Mouse (Mus musculus): ENCODE data around the gene Ccdc117. TPM values are rescaled to one million over a fixed set of nuclear protein-coding genes. Genes with fewer than 3 reads are reported as not detected.

Ccdc117 gene
- polyA plus RNA-seq, 1 experiment from 2014 or later, result 12.4 TPM

DNA sequence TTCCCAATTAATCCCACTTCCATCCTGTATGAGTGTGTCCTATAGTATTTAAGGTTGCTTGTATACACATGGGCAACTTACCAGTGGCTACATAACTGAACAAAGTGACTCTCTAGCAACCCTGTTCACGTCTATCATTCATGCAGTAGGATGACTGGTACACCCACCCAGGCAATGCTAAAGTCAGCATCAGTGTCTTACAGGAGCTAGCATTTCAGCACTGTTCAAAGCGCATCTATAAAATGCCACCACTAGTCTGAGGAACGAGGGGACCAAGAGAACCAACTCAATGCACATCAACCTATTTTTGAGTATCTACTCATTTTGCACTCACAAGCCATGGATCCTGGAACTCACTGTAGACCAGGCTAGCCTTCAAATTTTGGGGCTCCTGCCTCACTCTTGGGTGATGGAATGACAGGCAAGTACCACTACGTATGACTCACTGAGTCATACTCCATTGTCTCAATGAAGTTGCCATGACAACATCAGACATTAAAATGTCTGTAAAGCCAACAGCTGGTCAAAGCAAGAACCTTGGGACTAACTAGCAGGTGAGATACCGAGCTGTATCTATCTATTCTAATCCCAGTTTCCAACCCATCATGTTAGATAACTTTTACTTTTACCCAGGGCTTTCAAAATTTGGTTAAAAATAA, 14.0 kb downstream of the Ccdc117 start:
- H3K9ac ChIP-seq, result no peak overlapping the region
- 82% methylated on average over 5 of the region's 5 CpGs for WGBS
- no peaks in the 10 kb centered on the region for H3K27me3 ChIP-seq
- H3K36me3 ChIP-seq, result peaks cover 93% of the 10 kb centered on the region
- ATAC-seq (ENCODE audit: low FRiP score), result no peak
- H3K27ac ChIP-seq, result no peak overlapping the region
- H3K9me3 ChIP-seq, result no peaks in the 10 kb centered on the region
- no peak overlapping the region for H3K4me2 ChIP-seq
- H3K4me3 ChIP-seq, result no peak overlapping the region
- H3K4me1 ChIP-seq (replicated peaks), result peaks cover 13% of the 10 kb centered on the region

DNA sequence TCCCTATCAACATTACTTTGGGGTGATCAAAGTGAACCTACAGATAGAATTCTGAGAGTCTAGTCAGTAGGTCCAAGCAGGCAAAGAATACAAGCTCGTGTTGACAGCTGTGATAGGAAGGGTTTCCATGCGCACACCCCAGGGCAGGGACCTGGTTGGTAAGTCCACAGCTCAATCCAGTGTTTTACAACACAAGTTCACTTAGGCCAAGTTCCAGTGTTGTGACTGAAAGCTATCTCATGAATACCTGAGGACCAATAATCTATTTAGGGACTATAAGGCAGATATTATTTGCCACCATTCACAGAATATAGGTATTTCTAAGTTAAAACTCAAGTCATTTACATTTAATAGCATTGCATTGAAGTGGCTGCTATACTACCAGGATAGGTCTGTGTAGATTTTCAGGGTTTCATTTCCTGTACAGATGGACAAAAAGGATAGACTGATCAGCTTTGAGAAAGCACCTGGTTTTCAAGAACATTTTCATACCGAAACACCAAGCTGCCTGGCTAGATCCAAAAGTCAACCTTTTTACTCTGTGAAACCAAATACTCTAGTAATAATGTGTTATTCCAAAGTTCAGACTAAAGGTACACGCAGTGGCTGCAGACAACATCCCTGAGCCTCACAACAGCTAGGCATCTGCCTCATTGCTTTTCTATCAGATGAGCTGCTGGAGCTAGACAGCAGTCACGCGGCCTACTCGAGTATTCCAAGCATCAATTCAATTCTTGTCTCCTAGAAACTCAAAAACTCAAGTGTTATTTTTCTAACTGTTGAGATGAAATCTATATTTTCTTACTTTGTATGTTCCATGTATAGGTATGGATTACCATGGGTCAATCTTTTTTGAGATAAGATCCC, 15.2 kb downstream of the Ccdc117 start:
- peaks cover 85% of the 10 kb centered on the region for H3K36me3 ChIP-seq
- ATAC-seq (ENCODE audit: low FRiP score), result no peak

DNA sequence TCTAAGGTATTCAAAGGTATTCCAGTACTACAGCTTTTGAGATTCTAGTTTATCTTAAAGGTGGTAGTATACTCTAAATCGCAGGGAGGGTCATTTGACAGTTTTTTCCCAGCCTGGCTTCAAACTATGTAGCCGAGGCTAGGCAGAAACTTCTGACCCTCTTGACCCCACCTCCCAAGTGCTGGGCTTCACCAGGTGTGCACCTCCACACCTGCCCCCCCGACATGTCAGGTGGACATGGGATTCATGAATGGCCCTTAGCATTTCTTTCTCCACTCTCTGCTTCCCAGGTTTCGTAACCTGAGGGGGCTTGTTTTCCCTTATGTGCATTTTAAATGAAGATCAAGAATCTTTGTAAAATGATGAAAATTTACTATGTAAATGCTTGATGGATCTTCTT, 16.6 kb downstream of the Ccdc117 start:
- no peaks in the 10 kb centered on the region for H3K27me3 ChIP-seq
- no peak for ATAC-seq (ENCODE audit: low FRiP score)
- H3K4me1 ChIP-seq (replicated peaks), result peaks cover 25% of the 10 kb centered on the region
- H3K9me3 ChIP-seq, result no peaks in the 10 kb centered on the region
- H3K9ac ChIP-seq, result no peak overlapping the region
- peaks cover 71% of the 10 kb centered on the region for H3K36me3 ChIP-seq
- H3K4me2 ChIP-seq, result no peak overlapping the region
- WGBS, result 98% methylated on average over 4 of the region's 4 CpGs
- no peak overlapping the region for H3K4me3 ChIP-seq
- H3K27ac ChIP-seq, result no peak overlapping the region

More for the DNA sequence above, 15.2 kb downstream of the Ccdc117 start:
- H3K9me3 ChIP-seq, result no peaks in the 10 kb centered on the region
- H3K9ac ChIP-seq, result no peak overlapping the region
- H3K27me3 ChIP-seq, result no peaks in the 10 kb centered on the region
- H3K4me1 ChIP-seq (replicated peaks), result peaks cover 24% of the 10 kb centered on the region
- no peak overlapping the region for H3K4me2 ChIP-seq
- H3K27ac ChIP-seq, result no peak overlapping the region
- no peak overlapping the region for H3K4me3 ChIP-seq
- 93% methylated on average over 7 of the region's 7 CpGs for WGBS

DNA sequence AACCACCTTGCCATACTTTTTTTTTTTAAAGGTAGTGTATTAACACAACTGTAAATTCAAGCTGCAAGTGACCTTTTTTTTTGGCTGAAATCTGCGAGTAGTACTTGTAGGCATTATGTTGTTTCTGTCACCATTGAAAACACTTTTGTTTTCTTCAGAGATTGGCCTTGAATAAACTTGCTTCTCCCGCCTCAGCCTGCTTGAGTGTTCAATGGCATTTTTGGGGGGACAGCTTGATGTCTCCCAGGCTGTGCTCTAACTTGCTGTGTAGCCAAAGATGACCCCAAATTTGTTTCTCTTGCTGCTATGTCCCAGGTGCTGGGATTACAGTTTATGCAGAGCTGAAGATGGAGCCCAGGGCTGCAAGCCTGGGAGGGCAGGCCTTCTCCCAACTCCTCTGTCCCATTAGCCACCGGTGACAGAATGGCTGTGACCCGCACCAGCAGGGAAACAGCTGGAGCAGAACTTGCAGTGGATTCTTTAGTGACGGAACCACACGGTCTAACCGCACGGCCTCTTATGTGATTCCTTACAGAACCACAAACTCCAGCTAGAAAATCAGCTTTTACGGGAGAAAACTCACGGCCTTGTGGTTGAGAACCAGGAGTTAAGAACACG, 19.1 kb downstream of the Ccdc117 start:
- Histone ChIP-seq H3K9ac (peak overlapping the region; percentile 96; the same call in 1 of the 2 replicates), H3K9me3 (no peaks in the 10 kb centered on the region), H3K27ac (no peak overlapping the region), H3K4me3 (peak overlapping the region; percentile 95; the same call in 1 of the 2 replicates), H3K4me1 (replicated peaks) (peaks cover 29% of the 10 kb centered on the region), H3K27me3 (no peaks in the 10 kb centered on the region), H3K36me3 (peaks cover 50% of the 10 kb centered on the region), H3K4me2 (peak overlapping the region; percentile 71)
- ATAC-seq (ENCODE audit: low FRiP score), result no peak
- 93% methylated on average over 11 of the region's 11 CpGs for WGBS

DNA sequence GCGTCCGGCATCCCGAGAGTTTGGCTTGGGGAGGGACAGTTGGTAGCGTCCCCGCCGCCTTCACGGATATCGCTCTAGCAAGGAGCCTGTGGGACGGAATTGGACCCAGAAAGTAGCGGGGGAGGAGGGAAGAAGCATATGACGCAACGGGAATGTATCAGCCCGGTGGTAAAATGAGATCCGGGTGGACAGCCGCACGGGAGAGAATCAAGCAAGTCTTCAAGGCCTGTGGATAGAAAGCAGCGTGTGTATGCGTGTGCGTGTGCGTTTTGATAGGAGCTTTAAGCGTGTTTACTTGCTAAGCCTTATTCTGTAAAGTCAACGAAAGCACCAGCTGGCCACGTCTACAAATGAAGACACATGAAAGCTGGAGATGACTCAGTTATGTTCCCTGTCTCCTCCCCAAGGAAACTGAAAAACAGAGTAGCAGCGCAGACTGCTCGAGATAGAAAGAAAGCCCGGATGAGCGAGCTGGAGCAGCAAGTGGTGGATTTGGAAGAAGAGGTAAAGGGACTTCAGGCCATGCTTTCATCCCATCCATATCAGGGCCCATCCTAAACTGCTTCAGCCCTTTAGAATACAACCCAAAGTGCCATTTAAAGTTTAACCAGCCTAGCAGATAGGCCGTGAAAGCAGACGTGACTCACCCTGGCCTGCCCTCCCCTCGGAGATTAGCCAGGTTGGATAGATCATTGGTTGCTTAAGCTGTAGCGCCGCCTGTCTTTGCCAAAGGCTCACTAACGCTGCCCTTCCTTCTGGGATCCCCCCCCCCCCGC, 20.3 kb downstream of the Ccdc117 start:
- peak overlapping the region; percentile 95 for H3K4me3 ChIP-seq
- H3K27ac ChIP-seq, result peak overlapping the region; percentile 95
- H3K36me3 ChIP-seq, result peaks cover 41% of the 10 kb centered on the region
- H3K4me2 ChIP-seq, result peak overlapping the region; percentile 71
- H3K27me3 ChIP-seq, result no peaks in the 10 kb centered on the region
- no peaks in the 10 kb centered on the region for H3K9me3 ChIP-seq
- under 1% methylated on average over 33 of the region's 34 CpGs for WGBS
- peaks cover 29% of the 10 kb centered on the region for H3K4me1 ChIP-seq (replicated peaks)
- peak; percentile 34 for ATAC-seq (ENCODE audit: low FRiP score)
- H3K9ac ChIP-seq, result peak overlapping the region; percentile 96

DNA sequence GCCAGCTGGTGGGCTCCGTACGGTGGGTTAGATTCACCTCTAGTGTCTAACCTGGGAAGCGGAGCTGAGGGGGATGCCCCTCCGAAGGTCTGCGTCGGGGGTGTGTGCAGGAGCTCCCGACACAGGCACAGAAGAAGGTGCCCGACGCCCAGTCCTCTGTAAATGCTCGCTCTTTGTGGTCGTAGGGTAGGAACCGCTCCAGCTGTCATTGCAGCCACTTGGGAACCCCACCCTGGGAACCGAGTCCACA, 20.8 kb downstream of the Ccdc117 start:
- no peaks in the 10 kb centered on the region for H3K9me3 ChIP-seq

DNA sequence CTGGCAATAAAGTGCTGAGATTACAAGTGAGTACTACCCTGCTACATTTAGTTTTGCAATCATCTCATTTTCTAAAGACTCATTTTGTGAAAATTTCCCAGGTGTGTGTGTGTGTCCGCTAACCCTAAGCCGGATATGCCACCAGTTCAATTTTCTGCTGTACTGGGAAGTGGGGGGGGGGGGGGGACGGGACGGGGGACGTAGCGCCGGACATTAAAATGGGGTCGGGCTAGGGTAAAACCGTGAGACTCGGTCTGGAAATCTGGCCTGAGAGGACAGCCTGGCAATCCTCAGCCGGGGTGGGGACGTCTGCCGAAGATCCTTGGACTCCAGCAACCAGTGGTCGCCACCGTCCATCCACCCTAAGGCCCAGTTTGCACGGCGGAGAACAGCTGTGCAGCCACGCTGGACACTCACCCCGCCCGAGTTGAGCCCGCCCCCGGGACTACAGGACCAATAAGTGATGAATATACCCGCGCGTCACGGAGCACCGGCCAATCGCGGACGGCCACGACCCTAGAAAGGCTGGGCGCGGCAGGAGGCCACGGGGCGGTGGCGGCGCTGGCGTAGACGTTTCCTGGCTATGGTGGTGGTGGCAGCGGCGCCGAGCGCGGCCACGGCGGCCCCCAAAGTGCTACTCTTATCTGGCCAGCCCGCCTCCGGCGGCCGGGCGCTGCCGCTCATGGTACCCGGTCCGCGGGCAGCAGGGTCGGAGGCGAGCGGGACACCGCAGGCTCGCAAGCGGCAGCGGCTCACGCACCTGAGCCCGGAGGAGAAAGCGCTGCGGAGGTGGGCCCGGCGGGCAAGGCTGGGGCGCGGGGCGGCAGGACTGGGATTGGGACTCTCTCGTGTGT, 21.3 kb downstream of the Ccdc117 start, which contains the start of gene Xbp1:
Gene Xbp1 (plus strand): TSS at position 248 of the 854 bp plus-strand sequence.
- Histone ChIP-seq H3K4me3 (peak within 1 kb of the TSS; percentile 95), H3K4me2 (peak within 1 kb of the TSS; percentile 71), H3K27me3 (no peaks in the 10 kb centered on the region), H3K9ac (peak within 1 kb of the TSS; percentile 96), H3K27ac (peak within 1 kb of the TSS; percentile 95), H3K9me3 (no peaks in the 10 kb centered on the region), H3K36me3 (peaks cover 30% of the 10 kb centered on the region), H3K4me1 (replicated peaks) (peaks cover 29% of the 10 kb centered on the region)
- WGBS, result under 1% methylated on average over 70 of the region's 72 CpGs
- peak; percentile 98 for ATAC-seq (ENCODE audit: low FRiP score)

More for the DNA sequence above, 20.8 kb downstream of the Ccdc117 start:
- peaks cover 35% of the 10 kb centered on the region for H3K36me3 ChIP-seq
- peak overlapping the region; percentile 95 for H3K4me3 ChIP-seq
- H3K27ac ChIP-seq, result peak overlapping the region; percentile 95
- peak overlapping the region; percentile 96 for H3K9ac ChIP-seq
- peaks cover 29% of the 10 kb centered on the region for H3K4me1 ChIP-seq (replicated peaks)
- under 1% methylated on average over 13 of the region's 13 CpGs for WGBS
- H3K27me3 ChIP-seq, result no peaks in the 10 kb centered on the region
- peak overlapping the region; percentile 71 for H3K4me2 ChIP-seq
- peak; percentile 69 for ATAC-seq (ENCODE audit: low FRiP score)

DNA sequence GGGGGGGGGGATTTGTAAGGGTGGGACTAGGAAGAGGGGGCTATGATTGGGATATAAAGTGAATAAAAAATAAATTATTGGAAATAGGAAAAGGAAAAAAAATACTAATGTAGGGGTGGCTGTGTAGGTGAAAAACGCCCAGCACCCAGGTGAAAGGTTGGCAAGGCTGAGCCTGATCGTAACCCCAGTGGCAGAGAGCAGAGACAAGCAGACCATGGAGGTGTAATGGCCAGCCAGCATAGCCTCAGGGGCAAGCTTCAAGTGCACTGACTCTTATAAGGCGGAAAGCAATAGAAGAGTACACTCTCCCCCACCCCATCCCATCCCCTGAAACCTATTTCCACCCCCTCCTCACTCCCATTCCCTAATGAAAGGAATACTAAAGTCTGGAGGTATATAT, 22.3 kb downstream of the Ccdc117 start:
- peaks cover 29% of the 10 kb centered on the region for H3K4me1 ChIP-seq (replicated peaks)
- WGBS, result 85% methylated on average over 3 of the region's 3 CpGs
- no peak overlapping the region for H3K9ac ChIP-seq
- H3K27ac ChIP-seq, result no peak overlapping the region
- no peaks in the 10 kb centered on the region for H3K27me3 ChIP-seq
- H3K4me2 ChIP-seq, result no peak overlapping the region
- no peak overlapping the region for H3K4me3 ChIP-seq
- no peaks in the 10 kb centered on the region for H3K9me3 ChIP-seq
- H3K36me3 ChIP-seq, result peaks cover 20% of the 10 kb centered on the region
- ATAC-seq (ENCODE audit: low FRiP score), result no peak

DNA sequence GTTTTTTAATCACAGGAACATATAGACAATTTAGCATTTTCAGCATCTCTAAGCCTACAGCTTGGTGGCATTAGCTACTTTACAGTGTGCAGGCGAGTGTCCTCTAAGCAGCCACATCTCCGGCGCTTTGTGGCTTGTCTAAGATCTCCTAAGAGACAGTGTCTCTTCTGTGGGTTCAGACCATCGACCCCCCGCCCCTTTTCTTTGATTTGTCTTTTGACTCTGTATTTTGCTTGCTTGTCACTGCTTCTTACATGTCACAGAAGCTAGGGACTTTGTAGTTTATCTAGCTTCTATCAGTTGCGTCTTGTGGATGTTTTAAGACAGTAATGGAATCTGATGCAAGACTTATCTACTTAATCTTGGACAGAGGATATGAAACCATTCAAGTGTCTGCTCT, 24.6 kb downstream of the Ccdc117 start:
- H3K27ac ChIP-seq, result no peak overlapping the region
- H3K9me3 ChIP-seq, result no peaks in the 10 kb centered on the region
- H3K9ac ChIP-seq, result no peak overlapping the region
- ATAC-seq (ENCODE audit: low FRiP score), result no peak
- no peak overlapping the region for H3K4me2 ChIP-seq
- WGBS, result 91% methylated on average over 6 of the region's 6 CpGs
- H3K4me1 ChIP-seq (replicated peaks), result peaks cover 10% of the 10 kb centered on the region
- H3K4me3 ChIP-seq, result no peak overlapping the region
- no peaks in the 10 kb centered on the region for H3K27me3 ChIP-seq
- H3K36me3 ChIP-seq, result no peaks in the 10 kb centered on the region

DNA sequence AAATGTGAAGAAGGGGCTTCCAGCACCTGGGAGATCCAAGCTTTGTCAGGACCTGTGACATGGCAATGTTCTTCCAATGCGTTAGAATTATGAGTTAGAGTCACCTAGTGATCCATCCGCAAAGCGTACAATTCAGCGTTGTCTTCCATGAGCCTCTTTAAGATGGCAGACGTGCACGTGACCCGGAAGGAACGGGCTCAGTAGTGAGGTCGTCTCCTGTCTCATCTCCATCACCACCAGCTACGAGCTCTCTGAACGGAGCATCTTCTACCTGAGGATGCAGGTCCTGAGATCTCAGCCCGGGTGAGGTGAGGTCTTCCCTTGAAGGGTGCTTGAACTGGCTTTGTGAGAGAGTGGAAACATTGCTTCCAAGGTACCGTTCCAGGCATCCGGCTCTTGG, 25.4 kb downstream of the Ccdc117 start:
- Histone ChIP-seq H3K4me3 (no peak overlapping the region), H3K36me3 (no peaks in the 10 kb centered on the region), H3K9ac (no peak overlapping the region), H3K4me1 (replicated peaks) (peaks cover 4% of the 10 kb centered on the region; the same call in 1 of the 2 replicates), H3K27ac (no peak overlapping the region), H3K9me3 (no peaks in the 10 kb centered on the region), H3K4me2 (no peak overlapping the region), H3K27me3 (no peaks in the 10 kb centered on the region)
- WGBS, result 92% methylated on average over 14 of the region's 14 CpGs
- no peak for ATAC-seq (ENCODE audit: low FRiP score)

DNA sequence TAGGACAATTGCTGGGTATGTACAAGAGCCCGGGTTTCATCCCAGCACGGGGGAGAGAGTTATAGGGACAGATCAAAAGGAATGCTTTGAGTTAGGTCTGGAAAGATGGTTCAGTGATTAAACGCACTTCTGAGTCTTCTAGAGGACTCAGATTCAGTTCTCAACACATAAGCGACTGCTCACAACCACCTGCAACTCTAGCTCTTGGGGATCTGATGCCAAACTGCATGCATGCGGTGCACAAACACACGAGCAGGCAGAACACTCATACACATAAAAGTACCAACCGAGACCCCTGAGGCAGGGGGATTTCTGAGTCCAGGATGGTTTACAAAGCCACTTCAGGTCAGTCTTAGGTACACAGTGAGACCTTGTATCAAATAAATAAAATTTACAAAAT, 25.8 kb downstream of the Ccdc117 start:
- H3K36me3 ChIP-seq, result no peaks in the 10 kb centered on the region
- H3K9me3 ChIP-seq, result no peaks in the 10 kb centered on the region
- H3K4me1 ChIP-seq (replicated peaks), result peaks cover 4% of the 10 kb centered on the region; the same call in 1 of the 2 replicates
- H3K4me2 ChIP-seq, result no peak overlapping the region
- H3K9ac ChIP-seq, result no peak overlapping the region
- WGBS, result 84% methylated on average over 7 of the region's 7 CpGs
- no peak overlapping the region for H3K4me3 ChIP-seq
- no peak overlapping the region for H3K27ac ChIP-seq
- ATAC-seq (ENCODE audit: low FRiP score), result no peak
- no peaks in the 10 kb centered on the region for H3K27me3 ChIP-seq

Measured in hindbrain, embryonic 13.5 days (tissue).